Mouse (Mus musculus): ENCODE measurements at regions not wholly inside any gene's neighbourhood (a gene's known extent, or its start where the extent isn't known, plus 50 kb on each side); places are given as distances from the start of the nearest gene placed in this dataset.
"Not testable (repeated sequence)": the region's sequence is repeated elsewhere in the genome, so short reads cannot be mapped to it uniquely, and the experiment has no call there.

- in situ Hi-C loops (cut with MboI, MseI), result no loop called here
Measured at GRCm38 (mm10) chr15:11487268-11487783, 87.9 kb upstream of the Tars start.

- in situ Hi-C loops (cut with MboI, MseI), result no loop called here
Measured at GRCm38 (mm10) chr15:11483916-11484315, 84.5 kb upstream of the Tars start.

- in situ Hi-C loops (cut with MboI, MseI), result no loop called here
Measured at GRCm38 (mm10) chr15:11479166-11479944, 79.9 kb upstream of the Tars start.

GRCm38 (mm10) chr15:11476248-11476647, 76.8 kb upstream of the Tars start:
- in situ Hi-C loops (cut with MboI, MseI), result no loop called here

- in situ Hi-C loops (cut with MboI, MseI), result no loop called here
Measured at GRCm38 (mm10) chr15:11463341-11463740, 63.9 kb upstream of the Tars start.

GRCm38 (mm10) chr15:11461575-11461974, 62.1 kb upstream of the Tars start:
- in situ Hi-C loops (cut with MboI, MseI), result not testable (repeated sequence)

- in situ Hi-C loops (cut with MboI, MseI), result no loop called here
Measured at GRCm38 (mm10) chr15:11459306-11459705, 59.8 kb upstream of the Tars start.

- in situ Hi-C loops (cut with MboI, MseI), result no loop called here
Measured at GRCm38 (mm10) chr15:11457278-11457677, 57.8 kb upstream of the Tars start.

- in situ Hi-C loops (cut with MboI, MseI), result no loop called here
Measured at GRCm38 (mm10) chr15:11455982-11456381, 56.5 kb upstream of the Tars start.

- in situ Hi-C loops (cut with MboI, MseI), result no loop called here
Measured at GRCm38 (mm10) chr15:11455366-11455785, 55.9 kb upstream of the Tars start.

GRCm38 (mm10) chr15:11453997-11454396, 54.5 kb upstream of the Tars start:
- in situ Hi-C loops (cut with MboI, MseI), result no loop called here

GRCm38 (mm10) chr15:11451635-11452034, 52.2 kb upstream of the Tars start:
- in situ Hi-C loops (cut with MboI, MseI), result no loop called here

Data from T-helper 1 cell (primary cell).